Mouse (Mus musculus) liver, embryonic 11.5 days (tissue): ENCODE measurements around the gene Bak1. TPM values are rescaled to one million over a fixed set of nuclear protein-coding genes. Genes with fewer than 3 reads are reported as not detected.

Experiments used
- ATAC-seq: fragments of 200-750 bp; cut with Nextera tagmentation; replicated peaks from 2 replicates; pipeline ENCODE4 v1.8.0; 2017; ENCODE audit warnings: moderate number of reproducible peaks, mild to moderate bottlenecking, moderate TSS enrichment, moderate library complexity; ENCODE audit not compliant: low FRiP score
- DNase-seq: peaks from one replicate; pipeline ENCODE4 v3.0.0-alpha.2; 2017; ENCODE audit warnings: low spot score
- H3K27ac ChIP-seq: fragments of 300-500 bp; sonication (generic); 2 replicates; pipeline ENCODE4 v1.5.1; 2014; ENCODE audit warnings: mild to moderate bottlenecking, low read depth, low read length, control low read depth
- H3K27me3 ChIP-seq: fragments of 300-500 bp; sonication (generic); replicated peaks from 2 replicates; pipeline ENCODE4 v1.6.1; 2014; ENCODE audit warnings: low read length, mixed read lengths; ENCODE audit not compliant: control insufficient read depth, insufficient read depth
- H3K36me3 ChIP-seq: fragments of 300-500 bp; sonication (generic); 2 replicates; pipeline ENCODE4 v1.6.1; 2014; ENCODE audit warnings: mild to moderate bottlenecking, low read length, moderate library complexity, mixed read lengths; ENCODE audit not compliant: control insufficient read depth, insufficient read depth
- H3K4me1 ChIP-seq: fragments of 300-500 bp; sonication (generic); replicated peaks from 2 replicates; pipeline ENCODE4 v1.6.1; 2014; ENCODE audit warnings: low read length, mixed read lengths; ENCODE audit not compliant: control insufficient read depth, insufficient read depth
- H3K4me2 ChIP-seq: fragments of 300-500 bp; sonication (generic); 2 replicates; pipeline ENCODE4 v1.6.1; 2014; ENCODE audit warnings: mild to moderate bottlenecking, control low read depth, moderate library complexity
- H3K4me3 ChIP-seq: fragments of 300-500 bp; sonication (generic); 2 replicates; pipeline ENCODE4 v1.5.1; 2014; ENCODE audit warnings: low read depth, low read length, control low read depth
- H3K9ac ChIP-seq: fragments of 300-500 bp; sonication (generic); 2 replicates; pipeline ENCODE4 v1.6.1; 2014; ENCODE audit warnings: low read depth, low read length, control low read depth
- H3K9me3 ChIP-seq: fragments of 300-500 bp; sonication (generic); 2 replicates; pipeline ENCODE4 v1.6.1; 2016; ENCODE audit warnings: low read length, inconsistent platforms, mixed read lengths; ENCODE audit not compliant: control insufficient read depth
- WGBS: fragments of 180-500 bp; shearing (Covaris S2); extraction: QIAGEN DNeasy Blood & Tissue Kit; methylation state at CpG from one replicate; pipeline ENCODE4 v1.1.7; 2014; 5-methylcytosine and 5-hydroxymethylcytosine counted together
- polyA plus RNA-seq: library from polyadenylated mRNA; unstranded; fragments of >200 nt; fragmentation: Nextera tagmentation; extraction: Ambion mirVana; gene quantifications from 2 replicates; pipeline ENCODE4 v1.2.1, GENCODE M21; 2014

Gene Bak1
- polyA plus RNA-seq, 1 experiment from 2014 or later, result 11.3 TPM

DNA sequence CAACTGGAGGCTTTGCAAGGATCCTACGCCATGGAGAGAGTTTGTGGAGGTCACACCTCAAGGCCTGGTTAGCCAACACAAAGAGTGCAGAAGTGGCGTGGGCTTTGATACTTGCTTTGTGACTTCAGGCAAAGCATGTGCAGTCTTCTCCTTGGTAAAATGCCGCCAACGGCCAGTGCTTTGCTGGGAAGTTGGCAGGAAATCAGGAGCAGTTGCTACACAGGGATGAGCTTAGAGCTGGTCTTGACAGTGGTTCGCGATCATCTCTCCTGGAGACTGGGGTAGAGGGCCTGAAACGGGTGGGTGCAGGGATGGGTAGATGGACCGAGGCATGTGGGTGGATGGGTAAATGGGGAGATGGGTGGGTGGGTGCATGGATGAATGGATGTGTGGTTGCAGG, 43.6 kb upstream of the Bak1 start:
- Histone ChIP-seq H3K27ac (no peak overlapping the region), H3K9ac (no peak overlapping the region), H3K4me3 (no peak overlapping the region), H3K9me3 (no peaks in the 10 kb centered on the region), H3K4me2 (no peak overlapping the region), H3K36me3 (no peaks in the 10 kb centered on the region), H3K4me1 (peaks cover 9% of the 10 kb centered on the region; the same call in 1 of the 2 replicates), H3K27me3 (peaks cover 2% of the 10 kb centered on the region; the same call in 1 of the 2 replicates)
- ATAC-seq (no peak), DNase-seq (no peak)
- WGBS, result 88% methylated on average over 8 of the region's 8 CpGs

DNA sequence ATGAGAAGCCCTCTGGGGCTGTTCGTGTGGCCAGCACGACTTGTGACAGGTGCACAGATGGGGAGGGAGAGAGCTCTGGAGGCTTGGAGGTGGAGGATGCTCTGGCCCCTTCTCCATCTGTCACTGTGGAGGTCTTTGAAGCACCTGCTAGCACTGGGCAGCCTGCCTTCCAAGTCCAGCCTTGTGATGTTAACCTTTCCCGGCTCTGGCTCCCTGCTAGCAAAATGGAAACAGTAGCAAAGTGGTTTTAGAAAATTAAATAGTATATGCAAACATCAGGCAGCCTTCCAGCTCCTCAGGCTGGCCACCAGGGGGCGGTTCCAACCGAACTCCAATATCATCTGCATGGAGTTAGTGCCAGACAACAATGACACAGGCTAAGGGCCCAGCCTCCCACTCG, 42.8 kb upstream of the Bak1 start:
- Histone ChIP-seq H3K9me3 (no peaks in the 10 kb centered on the region), H3K27ac (no peak overlapping the region), H3K4me2 (no peak overlapping the region), H3K9ac (no peak overlapping the region), H3K36me3 (no peaks in the 10 kb centered on the region), H3K27me3 (peaks cover 2% of the 10 kb centered on the region; the same call in 1 of the 2 replicates), H3K4me1 (peaks cover 13% of the 10 kb centered on the region), H3K4me3 (no peak overlapping the region)
- 46% methylated on average over 6 of the region's 6 CpGs for WGBS
- ATAC-seq, result no peak
- DNase-seq, result no peak

DNA sequence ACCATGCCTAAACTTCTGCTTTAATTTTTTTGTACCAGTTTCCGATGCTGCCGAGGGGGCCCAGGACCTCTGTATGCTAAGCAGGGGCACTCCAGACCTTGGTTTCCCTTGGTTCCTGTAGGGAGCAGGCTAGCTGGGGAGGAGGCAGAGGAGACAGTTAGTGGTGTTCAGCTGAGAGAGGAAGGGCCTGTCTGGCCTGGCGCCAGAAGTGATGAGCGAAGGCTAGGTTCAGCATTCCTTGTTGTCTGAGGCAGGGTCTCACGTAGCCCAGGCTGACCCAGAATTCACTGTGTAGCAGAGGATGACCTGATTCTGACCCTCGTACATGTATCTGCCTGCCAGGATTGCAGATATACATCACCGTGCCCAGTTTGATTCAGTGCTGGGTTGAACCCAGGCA, 42.1 kb upstream of the Bak1 start:
- Histone ChIP-seq H3K9ac (no peak overlapping the region), H3K36me3 (no peaks in the 10 kb centered on the region), H3K27ac (no peak overlapping the region), H3K4me2 (no peak overlapping the region), H3K4me3 (no peak overlapping the region), H3K4me1 (peaks cover 20% of the 10 kb centered on the region), H3K9me3 (no peaks in the 10 kb centered on the region), H3K27me3 (peaks cover 2% of the 10 kb centered on the region; the same call in 1 of the 2 replicates)
- DNase-seq (no peak), ATAC-seq (no peak)
- 90% methylated on average over 7 of the region's 7 CpGs for whole genome bisulfite sequencing

DNA sequence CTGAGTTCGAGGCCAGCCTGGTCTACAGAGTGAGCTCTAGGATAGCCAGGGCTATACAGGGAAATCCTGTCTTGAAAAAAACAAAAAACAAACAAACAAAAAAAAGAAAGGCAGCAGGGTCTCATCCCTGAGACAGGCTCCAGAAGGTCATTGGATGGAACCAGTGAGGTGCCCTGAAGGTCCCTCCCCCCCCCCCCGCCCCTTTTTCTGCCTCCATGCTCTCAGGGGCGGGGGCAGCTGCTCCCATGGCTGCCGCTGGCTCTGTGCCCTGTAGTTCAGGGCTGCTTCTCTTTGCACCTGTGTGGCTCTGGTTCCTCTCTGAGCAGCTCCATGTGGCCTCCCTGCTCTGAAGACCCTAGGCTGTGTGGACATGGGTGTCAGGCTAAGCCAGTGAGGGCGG, 40.3 kb upstream of the Bak1 start:
- Histone ChIP-seq H3K27me3 (peaks cover 2% of the 10 kb centered on the region; the same call in 1 of the 2 replicates), H3K27ac (no peak overlapping the region), H3K36me3 (no peaks in the 10 kb centered on the region), H3K9me3 (no peaks in the 10 kb centered on the region), H3K4me2 (no peak overlapping the region), H3K4me1 (peaks cover 18% of the 10 kb centered on the region), H3K9ac (no peak overlapping the region), H3K4me3 (no peak overlapping the region)
- DNase-seq, result no peak
- no peak for ATAC-seq
- WGBS, result 64% methylated on average over 4 of the region's 5 CpGs

DNA sequence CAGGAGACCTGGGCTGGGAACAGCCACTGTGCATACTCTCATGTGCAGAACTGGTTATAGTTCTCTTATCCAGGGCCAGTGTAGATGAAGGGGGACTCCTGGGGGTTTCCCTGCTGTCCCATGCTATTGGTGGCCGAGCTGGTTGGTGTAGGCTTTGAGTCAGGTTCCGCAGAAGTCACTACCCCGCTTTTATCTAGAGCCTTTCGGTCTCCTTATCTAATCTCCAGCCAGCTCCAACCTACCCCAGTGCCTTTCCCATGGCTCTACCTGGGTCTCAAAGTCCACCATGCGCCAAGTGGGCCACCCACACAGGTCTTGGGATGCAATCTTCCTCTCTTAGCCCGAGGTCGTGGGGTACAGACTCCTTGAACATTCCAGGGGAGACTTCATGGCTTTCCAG, 37.3 kb upstream of the Bak1 start:
- H3K9me3 ChIP-seq, result no peaks in the 10 kb centered on the region; the same call in 1 of the 2 replicates
- no peak for ATAC-seq
- no peak for DNase-seq
- H3K4me3 ChIP-seq, result no peak overlapping the region
- 39% methylated on average over 7 of the region's 7 CpGs for WGBS
- H3K9ac ChIP-seq, result no peak overlapping the region
- H3K4me2 ChIP-seq, result no peak overlapping the region
- H3K36me3 ChIP-seq, result no peaks in the 10 kb centered on the region
- H3K27ac ChIP-seq, result no peak overlapping the region
- peaks cover 16% of the 10 kb centered on the region for H3K4me1 ChIP-seq
- H3K27me3 ChIP-seq, result peaks cover 2% of the 10 kb centered on the region; the same call in 1 of the 2 replicates

DNA sequence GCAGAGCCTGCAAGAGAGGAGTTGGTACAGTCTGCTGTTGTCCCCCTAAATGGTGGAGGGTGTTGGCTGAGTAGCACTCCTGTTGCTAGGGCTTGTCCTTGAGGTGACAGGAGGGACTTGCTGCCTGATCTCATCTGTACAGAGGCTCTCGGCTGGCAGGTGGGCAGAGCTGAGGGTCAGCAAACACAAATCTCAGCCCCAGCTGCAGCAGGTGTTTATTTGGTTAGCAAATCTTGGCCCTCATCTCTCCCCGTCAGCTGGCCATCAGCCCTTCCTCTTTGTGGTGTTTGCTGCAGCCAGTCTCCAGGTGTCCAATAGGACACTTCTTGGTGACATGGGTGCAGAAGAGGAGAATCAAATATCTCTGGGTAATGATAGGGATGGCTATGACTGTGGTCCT, 35.4 kb upstream of the Bak1 start:
- no peak overlapping the region for H3K27ac ChIP-seq

DNA sequence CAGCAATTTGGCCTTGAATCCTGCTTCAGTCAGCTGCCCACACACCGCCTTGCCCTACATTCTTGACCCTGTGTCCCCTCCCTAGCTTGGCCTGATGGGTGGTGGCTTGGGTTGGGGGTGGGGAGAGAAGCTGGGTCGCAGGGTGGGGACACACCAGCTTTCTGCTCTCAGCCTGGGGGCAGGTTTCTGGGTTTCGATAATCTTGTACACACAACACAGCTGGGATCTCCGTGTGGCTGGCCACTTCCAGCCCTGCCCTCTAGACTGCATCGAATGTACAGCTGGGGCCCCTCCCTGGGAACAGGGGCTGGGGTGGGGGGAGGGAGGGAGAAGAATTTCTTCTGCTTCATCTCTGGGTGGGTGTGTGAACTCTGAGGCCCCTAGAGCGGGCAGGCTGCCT, 34.9 kb upstream of the Bak1 start:
- no peak overlapping the region for H3K27ac ChIP-seq
- ATAC-seq (no peak), DNase-seq (no peak)
- H3K9ac ChIP-seq, result no peak overlapping the region
- H3K4me3 ChIP-seq, result no peak overlapping the region
- peaks cover 12% of the 10 kb centered on the region for H3K4me1 ChIP-seq
- H3K36me3 ChIP-seq, result no peaks in the 10 kb centered on the region
- WGBS, result 31% methylated on average over 6 of the region's 6 CpGs
- peaks cover 14% of the 10 kb centered on the region for H3K27me3 ChIP-seq
- no peak overlapping the region for H3K4me2 ChIP-seq
- H3K9me3 ChIP-seq, result no peaks in the 10 kb centered on the region; the same call in 1 of the 2 replicates

More for the DNA sequence above, 35.4 kb upstream of the Bak1 start:
- peaks cover 12% of the 10 kb centered on the region for H3K4me1 ChIP-seq
- ATAC-seq (no peak), DNase-seq (no peak)
- H3K27me3 ChIP-seq, result peaks cover 10% of the 10 kb centered on the region
- no peak overlapping the region for H3K4me3 ChIP-seq
- no peaks in the 10 kb centered on the region; the same call in 1 of the 2 replicates for H3K9me3 ChIP-seq
- WGBS, result 63% methylated on average over 2 of the region's 2 CpGs
- H3K36me3 ChIP-seq, result no peaks in the 10 kb centered on the region
- no peak overlapping the region for H3K4me2 ChIP-seq
- no peak overlapping the region for H3K9ac ChIP-seq

DNA sequence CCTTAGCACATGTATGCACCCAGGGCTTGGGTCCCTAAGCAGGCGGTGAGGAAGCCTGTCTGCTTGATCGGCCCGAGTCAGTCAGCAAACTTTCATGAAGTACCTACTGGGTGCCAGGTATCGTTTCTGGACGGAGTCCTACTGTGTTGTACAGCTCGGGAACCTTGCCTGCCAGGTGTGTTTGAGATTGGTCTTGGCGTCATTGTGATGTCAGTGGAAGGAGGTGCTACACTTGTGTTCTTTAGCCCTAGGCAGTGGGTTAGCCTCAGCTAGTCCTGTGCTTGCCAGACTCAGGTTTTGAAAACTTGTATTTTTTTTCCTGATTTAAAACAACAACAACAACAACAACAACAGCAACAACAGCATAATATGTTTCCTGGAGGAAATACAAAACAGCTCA, 33.9 kb upstream of the Bak1 start:
- H3K9me3 ChIP-seq, result no peaks in the 10 kb centered on the region; the same call in 1 of the 2 replicates
- ATAC-seq, result no peak
- 86% methylated on average over 7 of the region's 7 CpGs for WGBS
- H3K4me2 ChIP-seq, result no peak overlapping the region
- H3K4me1 ChIP-seq, result peaks cover 15% of the 10 kb centered on the region
- no peak overlapping the region for H3K27ac ChIP-seq
- H3K9ac ChIP-seq, result no peak overlapping the region
- no peak for DNase-seq
- no peak overlapping the region for H3K4me3 ChIP-seq
- peaks cover 25% of the 10 kb centered on the region for H3K27me3 ChIP-seq
- H3K36me3 ChIP-seq, result no peaks in the 10 kb centered on the region

DNA sequence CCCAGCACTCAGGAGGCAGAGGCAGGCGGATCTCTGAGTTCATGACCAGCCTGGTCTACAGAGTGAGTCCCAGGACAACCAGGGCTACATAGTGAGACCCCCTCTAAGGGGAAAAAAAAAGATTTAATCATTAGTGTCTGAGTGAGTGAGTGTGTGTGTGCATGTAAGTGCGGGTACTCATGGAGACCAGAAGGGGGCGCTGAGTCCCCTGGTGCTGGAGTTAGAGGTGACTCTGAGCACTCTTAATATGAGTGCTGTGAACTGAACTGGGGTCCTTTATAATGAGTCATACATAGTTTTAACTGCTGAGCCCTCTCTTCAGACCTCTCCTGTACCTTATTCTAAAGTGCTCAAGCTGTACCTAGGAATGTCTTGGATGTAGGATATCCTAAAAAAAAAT, 32.9 kb upstream of the Bak1 start:
- H3K9ac ChIP-seq, result no peak overlapping the region
- DNase-seq, result no peak
- peaks cover 32% of the 10 kb centered on the region for H3K27me3 ChIP-seq
- peaks cover 17% of the 10 kb centered on the region for H3K4me1 ChIP-seq
- no peak overlapping the region for H3K27ac ChIP-seq
- H3K9me3 ChIP-seq, result no peaks in the 10 kb centered on the region; the same call in 1 of the 2 replicates
- no peaks in the 10 kb centered on the region for H3K36me3 ChIP-seq
- no peak for ATAC-seq
- H3K4me3 ChIP-seq, result no peak overlapping the region
- no peak overlapping the region for H3K4me2 ChIP-seq
- whole genome bisulfite sequencing, result 88% methylated on average over 3 of the region's 3 CpGs
